Mouse (Mus musculus): ENCODE measurements at regions not wholly inside any gene's neighbourhood (a gene's known extent, or its start where the extent isn't known, plus 50 kb on each side); places are given as distances from the start of the nearest gene placed in this dataset.

DNA sequence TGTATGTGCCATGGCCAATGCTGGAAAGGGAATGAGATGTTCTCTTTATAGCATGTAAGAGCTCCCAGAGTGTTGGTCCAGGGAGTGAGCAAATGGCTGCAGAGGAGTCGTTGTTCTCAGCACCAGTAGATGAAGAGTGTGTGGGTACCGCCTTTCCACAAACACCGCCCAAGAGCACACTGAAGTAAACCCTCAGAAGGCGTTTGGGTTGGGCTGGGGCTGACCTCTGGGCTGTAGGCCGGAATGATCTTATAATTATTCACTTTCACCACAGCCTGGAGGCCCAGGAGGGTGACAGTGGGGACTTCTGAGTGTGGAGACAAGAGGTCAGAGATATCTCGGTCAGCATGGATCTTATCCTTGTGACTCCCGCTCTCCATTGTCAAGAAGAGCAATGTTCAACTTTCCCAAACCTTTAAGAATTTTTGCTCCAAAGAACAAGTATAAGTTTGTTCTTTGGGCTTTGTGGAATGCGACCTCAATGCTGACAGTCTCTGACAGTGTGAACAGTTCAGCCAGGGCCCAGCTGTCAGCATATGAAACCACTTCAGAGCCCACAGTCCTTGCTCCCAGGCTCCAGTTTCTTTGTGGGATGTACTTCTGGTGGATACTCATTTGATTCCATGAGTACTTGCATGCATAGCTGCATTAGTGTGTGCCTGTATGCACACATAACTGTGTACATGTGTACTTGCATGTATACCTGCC lies 53.0 kb upstream of the Irf2bp2 start:
- H3K9ac ChIP-seq (ENCODE audit: control insufficient read depth, low read depth, low read length, poor library complexity, severe bottlenecking): no peak overlapping the region
- no peaks in the 10 kb centered on the region for H3K9me3 ChIP-seq (replicated peaks; ENCODE audit: insufficient read depth, low read length)
- H3K27ac ChIP-seq (ENCODE audit: control insufficient read depth, low read depth, low read length): no peak overlapping the region
- H3K4me1 ChIP-seq (ENCODE audit: control insufficient read depth in 1 of 2, insufficient read depth in 2 of 2, low read length in 2 of 2): no peaks in the 10 kb centered on the region
- H3K27me3 ChIP-seq (ENCODE audit: control insufficient read depth in 1 of 2, insufficient read depth in 2 of 2, low read length in 2 of 2): no peaks in the 10 kb centered on the region
- TF ChIP-seq MAX (IDR thresholded peaks at IDR 0.05; ENCODE audit: low read length) (no peak), BHLHE40 (IDR thresholded peaks at IDR 0.05; ENCODE audit: borderline replicate concordance, low read depth, low read length) (no peak), USF1 (IDR thresholded peaks at IDR 0.05; ENCODE audit: low read depth, low read length) (no peak), ZC3H11A (IDR thresholded peaks at IDR 0.05; ENCODE audit: low read depth, low read length) (no peak), ELF1 (IDR thresholded peaks at IDR 0.05; ENCODE audit: low read depth, low read length) (no peak), HCFC1 (IDR thresholded peaks at IDR 0.05; ENCODE audit: low read depth, low read length) (no peak), POLR2A (IDR thresholded peaks at IDR 0.05; ENCODE audit: control insufficient read depth in 1 of 2, insufficient read depth in 1 of 2, low read depth in 1 of 2, low read length in 2 of 2, poor library complexity in 1 of 2) (no peak), CTCF (IDR thresholded peaks at IDR 0.05 in 2 of 3, conservative IDR thresholded peaks at IDR 0.05 in 1 of 3; ENCODE audit: control insufficient read depth in 1 of 3, insufficient read depth in 1 of 3, low read depth in 2 of 3, low read length in 3 of 3, poor library complexity in 1 of 3, severe bottlenecking in 1 of 3) (no peak), TCF12 (IDR thresholded peaks at IDR 0.05; ENCODE audit: low read depth, low read length) (no peak), NELFE (IDR thresholded peaks at IDR 0.05; ENCODE audit: low read depth, low read length) (no peak), ETS1 (IDR thresholded peaks at IDR 0.05; ENCODE audit: low read depth, low read length) (no peak), NRF1 (IDR thresholded peaks at IDR 0.05; ENCODE audit: insufficient read depth, low read depth, low read length, poor library complexity, severe bottlenecking) (no peak), POLR2AphosphoS2 (IDR thresholded peaks at IDR 0.05; ENCODE audit: low read length) (no peak)
- H3K79me2 ChIP-seq (ENCODE audit: control insufficient read depth, insufficient read depth, low read length, poor library complexity): no peaks in the 10 kb centered on the region
- DNase-seq (ENCODE audit: low read depth, low spot score): no peak
- H3K36me3 ChIP-seq (ENCODE audit: control insufficient read depth in 1 of 2, insufficient read depth in 2 of 2, low read length in 2 of 2): no peaks in the 10 kb centered on the region
- H3K4me3 ChIP-seq (ENCODE audit: control insufficient read depth in 1 of 2, insufficient read depth in 1 of 2, low read depth in 2 of 2, low read length in 2 of 2): no peak overlapping the region

DNA sequence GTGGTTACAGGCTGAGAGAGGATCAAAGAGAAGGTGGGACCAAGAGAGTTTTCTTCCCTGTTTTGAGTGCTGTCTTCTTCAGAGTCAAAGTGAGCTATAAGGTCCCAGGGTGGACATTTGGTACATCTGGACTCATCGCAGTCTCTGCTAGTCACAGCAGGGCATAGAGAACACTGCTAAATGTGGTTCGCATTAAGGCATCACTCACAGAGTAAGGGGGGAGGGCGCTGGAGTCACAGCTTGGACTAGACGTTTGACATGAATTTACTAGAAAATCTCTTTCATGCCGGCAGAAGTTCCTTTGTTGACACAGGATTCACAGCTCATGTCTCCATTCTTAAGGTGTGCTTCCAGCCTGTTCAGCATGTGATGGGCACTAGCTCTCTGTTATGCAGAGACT lies 50.4 kb upstream of the Irf2bp2 start:
- no peak overlapping the region for H3K27ac ChIP-seq (ENCODE audit: control insufficient read depth, low read depth, low read length)
- no peaks in the 10 kb centered on the region for H3K9me3 ChIP-seq (replicated peaks; ENCODE audit: insufficient read depth, low read length)
- no peaks in the 10 kb centered on the region for H3K79me2 ChIP-seq (ENCODE audit: control insufficient read depth, insufficient read depth, low read length, poor library complexity)
- H3K27me3 ChIP-seq (ENCODE audit: control insufficient read depth in 1 of 2, insufficient read depth in 2 of 2, low read length in 2 of 2): no peaks in the 10 kb centered on the region
- H3K36me3 ChIP-seq (ENCODE audit: control insufficient read depth in 1 of 2, insufficient read depth in 2 of 2, low read length in 2 of 2): no peaks in the 10 kb centered on the region
- DNase-seq (ENCODE audit: low read depth, low spot score): no peak
- H3K9ac ChIP-seq (ENCODE audit: control insufficient read depth, low read depth, low read length, poor library complexity, severe bottlenecking): no peak overlapping the region
- no peak overlapping the region for H3K4me3 ChIP-seq (ENCODE audit: control insufficient read depth in 1 of 2, insufficient read depth in 1 of 2, low read depth in 2 of 2, low read length in 2 of 2)
- no peaks in the 10 kb centered on the region for H3K4me1 ChIP-seq (ENCODE audit: control insufficient read depth in 1 of 2, insufficient read depth in 2 of 2, low read length in 2 of 2)
- TF ChIP-seq MAFK (IDR thresholded peaks at IDR 0.05; ENCODE audit: borderline replicate concordance, low read depth, low read length) (no peak), JUND (IDR thresholded peaks at IDR 0.05; ENCODE audit: low read depth, low read length) (no peak), RAD21 (IDR thresholded peaks at IDR 0.05; ENCODE audit: low read depth, low read length) (no peak), EP300 (IDR thresholded peaks at IDR 0.05; ENCODE audit: low read depth in 1 of 2, low read length in 2 of 2) (no peak), TBP (IDR thresholded peaks at IDR 0.05; ENCODE audit: low read depth, low read length) (no peak), CHD2 (IDR thresholded peaks at IDR 0.05; ENCODE audit: low read length) (no peak), ZKSCAN1 (IDR thresholded peaks at IDR 0.05; ENCODE audit: low read depth, low read length) (no peak), SIN3A (IDR thresholded peaks at IDR 0.05; ENCODE audit: low read length) (no peak), POLR2A (IDR thresholded peaks at IDR 0.05; ENCODE audit: control insufficient read depth in 1 of 2, insufficient read depth in 1 of 2, low read depth in 1 of 2, low read length in 2 of 2, poor library complexity in 1 of 2) (no peak), KAT2A (conservative IDR thresholded peaks at IDR 0.05; ENCODE audit: low read depth, low read length) (no peak)
